Mouse (Mus musculus): ENCODE data around the gene Ptdss2. TPM values are rescaled to one million over a fixed set of nuclear protein-coding genes. Genes with fewer than 3 reads are reported as not detected.

Gene Ptdss2
- polyA plus RNA-seq, 1 experiment, result 71.5 TPM

- WGBS, result 2% methylated on average over 56 of the region's 56 CpGs
- H3K27ac ChIP-seq (ENCODE audit: insufficient read depth, low read depth, low read length), result peak within 1 kb of the TSS; percentile 34
- H3K4me3 ChIP-seq (ENCODE audit: insufficient read depth, low read depth, low read length), result peak within 1 kb of the TSS; percentile 72
- no peaks in the 10 kb centered on the region for H3K36me3 ChIP-seq (ENCODE audit: control insufficient read depth, insufficient read depth, low read length)
- H3K4me1 ChIP-seq (ENCODE audit: control insufficient read depth, insufficient read depth, low read length), result peaks cover 13% of the 10 kb centered on the region
- H3K27me3 ChIP-seq (replicated peaks; ENCODE audit: control insufficient read depth, insufficient read depth, low read length), result no peaks in the 10 kb centered on the region
- TF ChIP-seq CTCF (conservative IDR thresholded peaks at IDR 0.05; ENCODE audit: insufficient read depth, insufficient read length, low read depth, low read length) (no peak), POLR2A (IDR thresholded peaks at IDR 0.05; ENCODE audit: low read depth, low read length) (peak; percentile 26)
- peak; percentile 76 for DNase-seq
Measured at GRCm38 (mm10) chr7:141099911-141100691, 22.1 kb upstream of the Ptdss2 start, which contains the start of gene Sigirr. Sigirr (minus strand) TSS chr7:141100572.

GRCm38 (mm10) chr7:141103161-141103560 is 19.0 kb upstream of the Ptdss2 start:
- no peak overlapping the region for H3K4me3 ChIP-seq (ENCODE audit: insufficient read depth, low read depth, low read length)
- DNase-seq, result no peak
- no peaks in the 10 kb centered on the region for H3K27me3 ChIP-seq (replicated peaks; ENCODE audit: control insufficient read depth, insufficient read depth, low read length)
- no peaks in the 10 kb centered on the region for H3K36me3 ChIP-seq (ENCODE audit: control insufficient read depth, insufficient read depth, low read length)
- H3K4me1 ChIP-seq (ENCODE audit: control insufficient read depth, insufficient read depth, low read length), result no peaks in the 10 kb centered on the region
- WGBS, result 75% methylated on average over 3 of the region's 3 CpGs
- TF ChIP-seq POLR2A (IDR thresholded peaks at IDR 0.05; ENCODE audit: low read depth, low read length) (no peak), CTCF (conservative IDR thresholded peaks at IDR 0.05; ENCODE audit: insufficient read depth, insufficient read length, low read depth, low read length) (no peak)
- no peak overlapping the region for H3K27ac ChIP-seq (ENCODE audit: insufficient read depth, low read depth, low read length)

- H3K27ac ChIP-seq (ENCODE audit: insufficient read depth, low read depth, low read length), result no peak overlapping the region
- TF ChIP-seq CTCF (conservative IDR thresholded peaks at IDR 0.05; ENCODE audit: insufficient read depth, insufficient read length, low read depth, low read length) (no peak), POLR2A (IDR thresholded peaks at IDR 0.05; ENCODE audit: low read depth, low read length) (no peak)
- 92% methylated on average over 9 of the region's 9 CpGs for WGBS
Measured at GRCm38 (mm10) chr7:141115874-141116273, 6.3 kb upstream of the Ptdss2 start.

GRCm38 (mm10) chr7:141117636-141118035 is 4.5 kb upstream of the Ptdss2 start, which contains the start of gene Ano9:
Ano9 (minus strand) TSS chr7:141117806.
- no peak within 1 kb of the TSS for H3K27ac ChIP-seq (ENCODE audit: insufficient read depth, low read depth, low read length)
- H3K4me3 ChIP-seq (ENCODE audit: insufficient read depth, low read depth, low read length), result peak within 1 kb of the TSS; percentile 43
- H3K4me1 ChIP-seq (ENCODE audit: control insufficient read depth, insufficient read depth, low read length), result peaks cover 7% of the 10 kb centered on the region
- DNase-seq, result peak; percentile 82
- no peaks in the 10 kb centered on the region for H3K27me3 ChIP-seq (replicated peaks; ENCODE audit: control insufficient read depth, insufficient read depth, low read length)
- no peaks in the 10 kb centered on the region for H3K36me3 ChIP-seq (ENCODE audit: control insufficient read depth, insufficient read depth, low read length)
- WGBS, result 13% methylated on average over 9 of the region's 9 CpGs
- TF ChIP-seq CTCF (conservative IDR thresholded peaks at IDR 0.05; ENCODE audit: insufficient read depth, insufficient read length, low read depth, low read length) (no peak), POLR2A (IDR thresholded peaks at IDR 0.05; ENCODE audit: low read depth, low read length) (peak; percentile 15)

More at GRCm38 (mm10) chr7:141115874-141116273, 6.3 kb upstream of the Ptdss2 start:
- H3K4me3 ChIP-seq (ENCODE audit: insufficient read depth, low read depth, low read length), result no peak overlapping the region
- DNase-seq, result no peak
- H3K4me1 ChIP-seq (ENCODE audit: control insufficient read depth, insufficient read depth, low read length), result peaks cover 7% of the 10 kb centered on the region
- H3K36me3 ChIP-seq (ENCODE audit: control insufficient read depth, insufficient read depth, low read length), result no peaks in the 10 kb centered on the region
- H3K27me3 ChIP-seq (replicated peaks; ENCODE audit: control insufficient read depth, insufficient read depth, low read length), result no peaks in the 10 kb centered on the region

- Histone ChIP-seq H3K4me3 (ENCODE audit: insufficient read depth, low read depth, low read length) (no peak overlapping the region), H3K36me3 (ENCODE audit: control insufficient read depth, insufficient read depth, low read length) (no peaks in the 10 kb centered on the region), H3K27ac (ENCODE audit: insufficient read depth, low read depth, low read length) (no peak overlapping the region), H3K27me3 (replicated peaks; ENCODE audit: control insufficient read depth, insufficient read depth, low read length) (no peaks in the 10 kb centered on the region), H3K4me1 (ENCODE audit: control insufficient read depth, insufficient read depth, low read length) (peaks cover 12% of the 10 kb centered on the region)
- no peak for TF ChIP-seq POLR2A (IDR thresholded peaks at IDR 0.05; ENCODE audit: low read depth, low read length)
- TF ChIP-seq CTCF (conservative IDR thresholded peaks at IDR 0.05; ENCODE audit: insufficient read depth, insufficient read length, low read depth, low read length), result no peak
- no peak for DNase-seq
- 76% methylated on average over 3 of the region's 3 CpGs for WGBS
Measured at GRCm38 (mm10) chr7:141119487-141119886, 2.7 kb upstream of the Ptdss2 start.

GRCm38 (mm10) chr7:141120605-141121004 is 1.6 kb upstream of the Ptdss2 start:
- WGBS, result 63% methylated on average over 3 of the region's 3 CpGs
- DNase-seq, result no peak
- H3K27ac ChIP-seq (ENCODE audit: insufficient read depth, low read depth, low read length), result no peak overlapping the region
- TF ChIP-seq CTCF (conservative IDR thresholded peaks at IDR 0.05; ENCODE audit: insufficient read depth, insufficient read length, low read depth, low read length) (no peak), POLR2A (IDR thresholded peaks at IDR 0.05; ENCODE audit: low read depth, low read length) (no peak)
- no peaks in the 10 kb centered on the region for H3K27me3 ChIP-seq (replicated peaks; ENCODE audit: control insufficient read depth, insufficient read depth, low read length)
- H3K36me3 ChIP-seq (ENCODE audit: control insufficient read depth, insufficient read depth, low read length), result no peaks in the 10 kb centered on the region
- H3K4me3 ChIP-seq (ENCODE audit: insufficient read depth, low read depth, low read length), result no peak overlapping the region
- peaks cover 12% of the 10 kb centered on the region for H3K4me1 ChIP-seq (ENCODE audit: control insufficient read depth, insufficient read depth, low read length)

DNA sequence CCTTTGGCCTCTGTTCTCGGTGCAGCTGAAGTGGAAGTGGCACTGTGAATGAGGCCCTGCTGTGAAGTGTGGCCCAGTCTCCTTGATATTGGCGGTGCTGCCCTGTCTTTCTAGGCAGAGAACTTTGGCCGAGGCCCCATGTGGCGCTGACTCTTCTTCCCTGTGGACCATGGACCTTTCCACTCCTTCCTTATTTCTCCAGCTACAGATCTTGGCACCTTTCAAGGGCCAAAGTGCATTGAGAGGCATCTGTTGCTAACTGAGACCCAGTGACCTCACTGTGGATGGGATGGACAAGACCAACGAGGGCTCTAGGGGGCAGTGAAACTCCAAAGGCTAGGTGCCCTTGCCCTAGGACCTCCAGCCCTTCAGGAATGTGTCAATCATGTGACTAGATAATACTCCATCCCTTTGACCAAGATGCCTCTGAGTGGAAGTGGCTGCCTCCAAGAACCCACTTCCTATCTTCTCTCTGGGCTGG is 1.1 kb upstream of the Ptdss2 start:
- H3K4me1 ChIP-seq (ENCODE audit: control insufficient read depth, insufficient read depth, low read length), result peaks cover 12% of the 10 kb centered on the region
- H3K36me3 ChIP-seq (ENCODE audit: control insufficient read depth, insufficient read depth, low read length), result no peaks in the 10 kb centered on the region
- no peak for TF ChIP-seq POLR2A (IDR thresholded peaks at IDR 0.05; ENCODE audit: low read depth, low read length)
- no peak; the same call in 1 of the 2 replicates for TF ChIP-seq CTCF (conservative IDR thresholded peaks at IDR 0.05; ENCODE audit: insufficient read depth, insufficient read length, low read depth, low read length)
- WGBS, result 60% methylated on average over 5 of the region's 5 CpGs
- peak; percentile 96 for DNase-seq
- H3K4me3 ChIP-seq (ENCODE audit: insufficient read depth, low read depth, low read length), result no peak overlapping the region
- no peaks in the 10 kb centered on the region for H3K27me3 ChIP-seq (replicated peaks; ENCODE audit: control insufficient read depth, insufficient read depth, low read length)
- H3K27ac ChIP-seq (ENCODE audit: insufficient read depth, low read depth, low read length), result no peak overlapping the region; the same call in 1 of the 2 replicates

All from kidney, adult 2 months (tissue).